Mouse (Mus musculus) kidney, adult 9 months (tissue): ENCODE results near the gene Actrt2.

Source experiments
- DNase-seq: peaks from one replicate; pipeline ENCODE4 v3.0.0; 2022

Actrt2 gene

GRCm38 (mm10) chr4:154682311-154682710 lies 14.6 kb upstream of the Actrt2 start:
- no peak for DNase-seq

- DNase-seq: no peak
Measured at GRCm38 (mm10) chr4:154675441-154676000, 7.9 kb upstream of the Actrt2 start.

- DNase-seq: no peak
Measured at GRCm38 (mm10) chr4:154674966-154675365, 7.3 kb upstream of the Actrt2 start.

- DNase-seq: peak; percentile 53
Measured at GRCm38 (mm10) chr4:154674541-154674940, 6.9 kb upstream of the Actrt2 start.

- DNase-seq: no peak
Measured at GRCm38 (mm10) chr4:154673986-154674385, 6.3 kb upstream of the Actrt2 start.

- no peak for DNase-seq
Measured at GRCm38 (mm10) chr4:154672027-154672426, 4.4 kb upstream of the Actrt2 start.

- peak; percentile 74 for DNase-seq
Measured at GRCm38 (mm10) chr4:154671232-154671912, 3.7 kb upstream of the Actrt2 start.

- no peak for DNase-seq
Measured at GRCm38 (mm10) chr4:154662681-154663215, 4.9 kb downstream of the Actrt2 start.

- DNase-seq: no peak
Measured at GRCm38 (mm10) chr4:154661256-154661655, 6.4 kb downstream of the Actrt2 start.

GRCm38 (mm10) chr4:154660025-154660424 lies 7.6 kb downstream of the Actrt2 start:
- no peak for DNase-seq

GRCm38 (mm10) chr4:154655134-154655910 lies 12.3 kb downstream of the Actrt2 start:
- DNase-seq: peak; percentile 39

GRCm38 (mm10) chr4:154652494-154652893 lies 15.2 kb downstream of the Actrt2 start:
- no peak for DNase-seq

GRCm38 (mm10) chr4:154649083-154649747 lies 18.5 kb downstream of the Actrt2 start:
- peak; percentile 35 for DNase-seq

- DNase-seq: peak; percentile 66
Measured at GRCm38 (mm10) chr4:154642496-154642895, 25.2 kb downstream of the Actrt2 start.

GRCm38 (mm10) chr4:154641296-154642110 lies 26.2 kb downstream of the Actrt2 start:
- DNase-seq: peak; percentile 38

- DNase-seq: no peak
Measured at GRCm38 (mm10) chr4:154640443-154641295, 27.0 kb downstream of the Actrt2 start.

GRCm38 (mm10) chr4:154639591-154640442 lies 27.9 kb downstream of the Actrt2 start:
- no peak for DNase-seq

- peak; percentile 64 for DNase-seq
Measured at GRCm38 (mm10) chr4:154639126-154639525, 28.5 kb downstream of the Actrt2 start.

GRCm38 (mm10) chr4:154638320-154638886 lies 29.3 kb downstream of the Actrt2 start:
- DNase-seq: peak; percentile 38
